Mouse (Mus musculus) brain, embryonic 14.5 days (tissue): ENCODE results near the gene Zbtb26.
A peak's percentile ranks its signal among the peaks of the same experiment; 100 is the strongest.

Source experiments
- CTCF ChIP-seq: fragments of 200-500 bp; IDR thresholded peaks from 2 replicates; pipeline ENCODE4 v1.5.1; 2012; ENCODE audit warnings: inconsistent platforms, mild to moderate bottlenecking, moderate library complexity, borderline replicate concordance; ENCODE audit not compliant: insufficient read depth, insufficient read length; ENCODE audit errors: extremely low read depth
- POLR2A ChIP-seq: fragments of 200-500 bp; IDR thresholded peaks from 2 replicates; pipeline ENCODE4 v1.6.1; 2012; ENCODE audit warnings: mild to moderate bottlenecking, inconsistent platforms, borderline replicate concordance; ENCODE audit not compliant: poor library complexity, insufficient read depth, insufficient read length, severe bottlenecking; ENCODE audit errors: extremely low read depth

DNA sequence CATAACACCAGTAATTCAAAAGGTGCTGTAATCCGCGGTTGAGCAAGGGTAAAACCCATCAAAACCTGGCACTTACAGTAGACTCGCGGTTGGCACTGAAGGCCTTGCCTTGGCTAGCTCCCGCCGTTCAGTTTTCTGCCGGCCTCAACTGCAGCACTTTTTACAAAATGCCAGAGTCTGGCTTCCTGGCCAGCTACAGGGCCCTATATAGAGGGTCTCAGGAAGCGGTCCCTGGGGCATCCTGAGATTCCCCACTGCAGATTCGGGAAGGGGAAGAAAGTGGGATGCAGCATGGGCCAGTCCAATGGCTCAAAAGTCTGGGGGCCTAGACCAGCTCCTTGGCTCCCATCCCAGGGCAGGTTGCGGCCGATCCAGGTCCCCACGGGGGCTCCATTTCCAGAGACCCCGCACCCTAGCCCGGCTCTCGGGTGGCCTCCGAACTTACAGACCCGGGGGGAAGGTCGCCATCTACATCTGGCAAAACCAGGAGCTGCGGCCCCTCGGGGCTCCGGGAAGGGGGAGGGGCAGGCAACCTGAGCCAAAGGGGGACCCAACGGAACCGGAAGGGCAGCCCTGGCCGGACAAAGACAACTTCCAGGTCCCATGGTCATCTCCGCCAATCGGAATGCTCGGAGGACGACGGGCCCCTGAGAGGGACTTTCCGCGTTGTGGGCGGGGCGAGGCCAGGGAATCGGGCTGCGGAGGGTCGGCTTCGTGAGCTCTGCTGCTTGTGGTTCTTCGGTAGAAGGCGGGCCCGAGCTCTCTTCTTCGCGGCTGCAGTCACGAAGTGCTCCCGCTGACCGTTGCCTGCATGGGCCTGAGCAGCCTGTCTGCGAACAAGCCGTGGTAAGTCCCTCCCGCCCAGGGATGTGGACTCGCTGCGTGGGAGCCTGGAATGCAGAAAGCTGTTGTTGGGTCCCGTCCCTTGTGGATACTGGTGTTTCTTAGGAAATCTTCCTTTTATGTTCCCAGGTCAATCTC is at the start of gene Zbtb26, which contains the start of the genes Zbtb6 and Rabgap1:
- peak; percentile 66; the same call in 1 of the 2 replicates for TF ChIP-seq POLR2A
- TF ChIP-seq CTCF = no peak
